ENCODE assay signal across 30 mouse cellular contexts in genomic region chr3:120858281-120858680, GRCm38 (mm10).
A peak's percentile ranks its signal among the peaks of the same experiment; 100 is the strongest.
DNase-seq lines count a peak whose midpoint lies in the region; ATAC-seq and TF ChIP-seq lines count a peak whose summit lies in the region.
"Had no signal": no experiment of that assay in that cellular context is flagged by ENCODE, and none has a peak within 500 bp of the region (broad histone marks: within the 10 kb centered on the region; RNA-seq: fewer than 3 reads in every experiment).

No protein-coding gene starts in this region.

- H3K27ac ChIP-seq in cerebellum, adult 2 months (ENCODE audit: insufficient read depth, low read length): peak overlapping the region; percentile 87
- H3K27ac ChIP-seq in kidney, embryonic 14.5 days (ENCODE audit: low read depth, low read length): no peak overlapping the region
- H3K27ac ChIP-seq: embryonic facial prominence, embryonic 10.5 days; embryonic facial prominence, embryonic 15.5 days; forebrain, embryonic 12.5 days; heart, embryonic 13.5 days; hindbrain, embryonic 14.5 days; liver, embryonic 15.5 days; neural tube, embryonic 15.5 days; stomach, embryonic 15.5 days had no signal

- WGBS in cerebellum, adult 2 months: 8% methylated on average over 13 of the region's 13 CpGs
- 84% methylated on average over 13 of the region's 13 CpGs for WGBS in kidney, embryonic 14.5 days

- DNase-seq in layer of hippocampus, adult 9-11 months: peak; percentile 12
- no peak for DNase-seq in layer of hippocampus, adult 11-12 months (ENCODE audit: low spot score)
- DNase-seq in brain, adult 2 months (ENCODE audit: low read depth, low spot score): peak; percentile 95
- peak; percentile 78 to 93 for DNase-seq in cerebellum, adult 2 months
- peak; percentile 58 to 72 for DNase-seq in cerebellum, postnatal 14 days
- no peak for DNase-seq in testis, postnatal 14 days (ENCODE audit: low spot score)
- DNase-seq in kidney, postnatal 10 days: no peak
- DNase-seq: adrenal gland, adult 2 months; gastrocnemius, postnatal 10 days; heart, postnatal 10 days; kidney, adult 9 months; kidney, postnatal 36 days; lung, embryonic 14.5 days; lung, postnatal 14 days; midbrain, embryonic 14.5 days; retina, postnatal 1 day; right cerebral cortex, postnatal 14 days; thymus, postnatal 25 days had no signal

- TF ChIP-seq CTCF in cerebellum, adult 2 months (IDR thresholded peaks at IDR 0.05; ENCODE audit: borderline replicate concordance, insufficient read depth, low read depth, low read length): no peak

- peak overlapping the region; percentile 33 for H3K4me3 ChIP-seq in cerebellum, adult 2 months (replicated peaks; ENCODE audit: insufficient read depth, low read depth, low read length)
- no peak overlapping the region for H3K4me3 ChIP-seq in kidney, embryonic 14.5 days (ENCODE audit: low read length)
- H3K4me3 ChIP-seq: embryonic facial prominence, embryonic 10.5 days; embryonic facial prominence, embryonic 15.5 days; forebrain, embryonic 12.5 days; heart, embryonic 13.5 days; liver, embryonic 15.5 days; neural tube, embryonic 15.5 days; stomach, embryonic 15.5 days had no signal

- H3K4me1 ChIP-seq in cerebellum, adult 2 months (ENCODE audit: control insufficient read depth, insufficient read depth, low read length): peaks cover 5% of the 10 kb centered on the region; the same call in 1 of the 2 replicates
- no peaks in the 10 kb centered on the region for H3K4me1 ChIP-seq in kidney, embryonic 14.5 days (ENCODE audit: control insufficient read depth, insufficient read depth, low read length)
- H3K4me1 ChIP-seq: embryonic facial prominence, embryonic 10.5 days; embryonic facial prominence, embryonic 15.5 days; forebrain, embryonic 12.5 days; heart, embryonic 13.5 days; liver, embryonic 15.5 days; neural tube, embryonic 15.5 days; stomach, embryonic 15.5 days had no signal

- H3K9ac ChIP-seq in kidney, embryonic 14.5 days (ENCODE audit: low read depth, low read length): no peak overlapping the region
- H3K9ac ChIP-seq: embryonic facial prominence, embryonic 15.5 days; forebrain, embryonic 12.5 days; forebrain, postnatal 0 days; heart, embryonic 13.5 days; hindbrain, embryonic 14.5 days; liver, embryonic 15.5 days; lung, embryonic 14.5 days; neural tube, embryonic 15.5 days; stomach, embryonic 15.5 days had no signal

- no peak for TF ChIP-seq POLR2A in cerebellum, adult 2 months (IDR thresholded peaks at IDR 0.05; ENCODE audit: borderline replicate concordance, insufficient read depth, low read length)

- no peaks in the 10 kb centered on the region for H3K9me3 ChIP-seq in kidney, embryonic 14.5 days (ENCODE audit: control insufficient read depth, low read length)
- H3K9me3 ChIP-seq: embryonic facial prominence, embryonic 10.5 days; embryonic facial prominence, embryonic 15.5 days; forebrain, embryonic 12.5 days; heart, embryonic 13.5 days; liver, embryonic 15.5 days; neural tube, embryonic 15.5 days; stomach, embryonic 15.5 days had no signal

- H3K4me2 ChIP-seq in kidney, embryonic 14.5 days (replicated peaks; ENCODE audit: low read depth, low read length): no peak overlapping the region
- H3K4me2 ChIP-seq: embryonic facial prominence, embryonic 15.5 days; forebrain, embryonic 12.5 days; heart, embryonic 13.5 days; hindbrain, embryonic 14.5 days; liver, embryonic 15.5 days; lung, embryonic 14.5 days; neural tube, embryonic 15.5 days; stomach, embryonic 15.5 days had no signal

- ATAC-seq in kidney, embryonic 14.5 days (ENCODE audit: low FRiP score, low TSS enrichment): no peak
- ATAC-seq: forebrain, postnatal 0 days; intestine, postnatal 0 days; Patski had no signal

- H3K36me3 ChIP-seq in kidney, embryonic 14.5 days (ENCODE audit: control insufficient read depth, insufficient read depth, low read length): no peaks in the 10 kb centered on the region
- H3K36me3 ChIP-seq: embryonic facial prominence, embryonic 10.5 days; embryonic facial prominence, embryonic 15.5 days; forebrain, embryonic 12.5 days; heart, embryonic 13.5 days; liver, embryonic 15.5 days; neural tube, embryonic 15.5 days; stomach, embryonic 15.5 days had no signal

- H3K27me3 ChIP-seq in cerebellum, adult 2 months (ENCODE audit: control insufficient read depth, insufficient read depth, low read length): no peaks in the 10 kb centered on the region
- no peaks in the 10 kb centered on the region for H3K27me3 ChIP-seq in kidney, embryonic 14.5 days (ENCODE audit: control insufficient read depth, insufficient read depth, low read length)
- H3K27me3 ChIP-seq: embryonic facial prominence, embryonic 15.5 days; forebrain, embryonic 12.5 days; heart, embryonic 13.5 days; liver, embryonic 15.5 days; neural tube, embryonic 15.5 days; stomach, embryonic 15.5 days had no signal

Comparison
In these comparisons a context has a peak if more than half of its experiments do, and no peak if none do; other contexts are left out.
1. DNase-seq: peak in layer of hippocampus, adult 9-11 months (single experiment), brain, adult 2 months (single experiment), cerebellum, adult 2 months (2 of 2) and cerebellum, postnatal 14 days (2 of 2); none in layer of hippocampus, adult 11-12 months (single experiment), testis, postnatal 14 days (single experiment) and kidney, postnatal 10 days (single experiment).